Mouse (Mus musculus) inflammation-experienced regulatory T-cells (primary cell): ENCODE data around the gene March7. TPM values are rescaled to one million over a fixed set of nuclear protein-coding genes. Genes with fewer than 3 reads are reported as not detected.

ENCODE experiments used
- polyA plus RNA-seq, 2 experiments: library from polyadenylated mRNA; unstranded; fragments of 100-300 nt; shearing (Covaris generic); gene quantifications; one replicate each; pipeline ENCODE4 v1.2.1; 2017

March7 gene
- polyA plus RNA-seq = 10 to 100 TPM; 88.9 to 92.3 TPM

DNA sequence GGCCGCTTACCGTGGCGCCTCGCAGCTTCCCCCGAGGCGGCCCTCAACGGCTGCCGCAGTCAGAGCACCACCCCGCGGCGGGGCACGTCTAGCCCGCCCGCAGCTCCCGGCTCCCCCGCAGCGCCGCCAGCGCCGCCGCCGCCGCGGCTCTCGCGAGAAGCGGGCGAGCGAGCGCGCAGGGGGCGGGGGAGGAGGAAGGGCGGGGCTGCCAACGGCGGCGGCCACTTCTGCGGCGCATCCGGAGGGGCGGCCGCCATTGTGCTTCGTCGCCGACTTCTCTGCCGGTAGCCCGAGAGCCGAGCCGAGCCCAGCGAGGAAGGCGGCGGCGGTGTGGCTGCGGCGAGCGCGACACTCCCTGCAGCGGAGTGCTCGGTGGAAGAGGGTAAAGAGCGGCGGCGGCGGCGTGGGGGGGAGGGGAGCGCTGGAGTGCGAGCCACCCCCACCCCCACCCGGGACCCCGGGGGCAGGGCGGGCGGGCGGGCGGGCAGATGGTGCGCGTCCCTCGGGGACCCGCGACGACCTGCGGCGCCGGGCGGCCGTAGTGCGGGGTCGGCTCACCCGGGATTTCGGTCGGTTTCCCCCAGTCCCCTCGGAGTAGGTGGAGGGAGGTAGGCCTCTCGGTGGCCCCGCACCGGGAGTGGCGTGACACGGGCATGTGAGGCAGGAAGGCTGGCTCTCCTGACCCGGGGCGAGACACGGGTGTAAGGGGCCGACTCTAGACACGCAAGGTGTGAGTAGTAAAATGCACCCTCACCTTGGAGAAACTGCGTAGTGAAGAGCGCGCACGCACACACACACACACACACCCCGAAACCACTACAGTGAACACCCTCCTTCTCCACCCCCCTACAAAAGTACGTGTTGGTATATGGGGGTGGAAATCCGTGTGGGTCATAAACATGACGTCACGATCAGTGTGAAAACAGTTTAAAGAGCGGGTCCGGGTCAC is at the start of gene March7, which contains the start of gene Baz2b:
TSS of gene March7 (plus strand) at position 185 of the 949 bp plus-strand sequence.
TSS of gene Baz2b (minus strand) at position 137 of the 949 bp plus-strand sequence.

DNA sequence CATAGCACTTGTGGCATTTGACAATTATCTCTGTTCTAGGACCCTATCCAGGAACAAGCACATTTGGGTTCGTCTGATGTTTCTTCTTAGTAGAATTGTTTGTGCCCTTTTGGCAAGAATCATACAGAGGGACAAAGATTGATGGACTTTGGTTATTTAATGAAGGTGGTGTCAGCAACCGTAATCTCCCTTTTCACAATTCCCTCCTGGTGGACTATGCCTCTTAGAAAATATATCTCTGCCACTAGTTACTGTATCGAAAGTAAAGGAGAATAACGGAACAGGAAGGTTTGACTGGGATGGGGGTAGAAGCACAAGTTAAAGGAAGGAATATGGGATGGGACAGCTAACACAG is 74.8 kb downstream of the March7 start, which contains the start of gene Cd302:
TSS of gene Cd302 (minus strand) at position 22 of the 355 bp plus-strand sequence.

Other genes starting within 250 kb of the March7 start
- 10 to 100 TPM; 27.5 to 29.3 TPM for gene Baz2b, start within 50 bp of the March7 start, polyA plus RNA-seq
- 1 to 10 TPM; 1.4 to 4.4 TPM for gene Cd302, start 74.6 kb downstream of the March7 start, polyA plus RNA-seq
- 10 to 100 TPM; 28.1 to 28.6 TPM for gene Ly75, start 173.4 kb downstream of the March7 start, polyA plus RNA-seq